Mouse (Mus musculus): Measurements from ENCODE around the gene Chn2. TPM values are rescaled to one million over a fixed set of nuclear protein-coding genes. Genes with fewer than 3 reads are reported as not detected.
A peak's percentile ranks its signal among the peaks of the same experiment; 100 is the strongest.

Gene Chn2
- polyA plus RNA-seq, 1 experiment from 2014 or later, result 7.1 TPM

GRCm38 (mm10) chr6:54158317-54158716, 119.0 kb downstream of the Chn2 start:
- H3K27ac ChIP-seq, result no peak overlapping the region

GRCm38 (mm10) chr6:54160677-54161076, 121.3 kb downstream of the Chn2 start:
- no peak for DNase-seq (ENCODE audit: low spot score)
- 75% methylated on average over 3 of the region's 3 CpGs for WGBS
- no peaks in the 10 kb centered on the region for H3K9me3 ChIP-seq

More at GRCm38 (mm10) chr6:54158317-54158716, 119.0 kb downstream of the Chn2 start:
- Histone ChIP-seq H3K27me3 (ENCODE audit: insufficient read depth, poor library complexity, severe bottlenecking) (no peaks in the 10 kb centered on the region), H3K36me3 (no peaks in the 10 kb centered on the region), H3K4me1 (peaks cover 20% of the 10 kb centered on the region), H3K4me3 (no peak overlapping the region), H3K9me3 (no peaks in the 10 kb centered on the region)
- no peak for DNase-seq (ENCODE audit: low spot score)
- WGBS, result 36% methylated on average over 3 of the region's 3 CpGs

GRCm38 (mm10) chr6:54161246-54161645, 121.9 kb downstream of the Chn2 start:
- no peak overlapping the region for H3K4me3 ChIP-seq
- H3K4me1 ChIP-seq, result peaks cover 20% of the 10 kb centered on the region
- no peak for DNase-seq (ENCODE audit: low spot score)
- H3K36me3 ChIP-seq, result no peaks in the 10 kb centered on the region
- no peak overlapping the region for H3K27ac ChIP-seq
- H3K27me3 ChIP-seq (ENCODE audit: insufficient read depth, poor library complexity, severe bottlenecking), result no peaks in the 10 kb centered on the region
- no peaks in the 10 kb centered on the region for H3K9me3 ChIP-seq
- 86% methylated on average over 3 of the region's 3 CpGs for WGBS

More at GRCm38 (mm10) chr6:54160677-54161076, 121.3 kb downstream of the Chn2 start:
- H3K36me3 ChIP-seq, result no peaks in the 10 kb centered on the region
- H3K27me3 ChIP-seq (ENCODE audit: insufficient read depth, poor library complexity, severe bottlenecking), result no peaks in the 10 kb centered on the region
- peaks cover 20% of the 10 kb centered on the region for H3K4me1 ChIP-seq
- no peak overlapping the region for H3K4me3 ChIP-seq
- H3K27ac ChIP-seq, result no peak overlapping the region

- no peak overlapping the region for H3K4me3 ChIP-seq
- H3K4me1 ChIP-seq, result peaks cover 16% of the 10 kb centered on the region
- H3K36me3 ChIP-seq, result no peaks in the 10 kb centered on the region
- no peak for DNase-seq (ENCODE audit: low spot score)
- H3K27me3 ChIP-seq (ENCODE audit: insufficient read depth, poor library complexity, severe bottlenecking), result no peaks in the 10 kb centered on the region
- 79% methylated on average over 5 of the region's 5 CpGs for WGBS
- no peak overlapping the region for H3K27ac ChIP-seq
- no peaks in the 10 kb centered on the region for H3K9me3 ChIP-seq
Measured at GRCm38 (mm10) chr6:54162321-54162720, 123.0 kb downstream of the Chn2 start.

GRCm38 (mm10) chr6:54162786-54163185, 123.4 kb downstream of the Chn2 start:
- 79% methylated on average over 9 of the region's 9 CpGs for WGBS
- 0 out of 2 replicates have a peak overlapping the region, but pooled peaks have one; percentile 47 for H3K27ac ChIP-seq
- H3K9me3 ChIP-seq, result no peaks in the 10 kb centered on the region
- no peaks in the 10 kb centered on the region for H3K27me3 ChIP-seq (ENCODE audit: insufficient read depth, poor library complexity, severe bottlenecking)
- peaks cover 11% of the 10 kb centered on the region for H3K4me1 ChIP-seq
- H3K4me3 ChIP-seq, result no peak overlapping the region
- H3K36me3 ChIP-seq, result no peaks in the 10 kb centered on the region
- no peak for DNase-seq (ENCODE audit: low spot score)

- Histone ChIP-seq H3K4me3 (no peak overlapping the region), H3K27ac (no peak overlapping the region), H3K9me3 (no peaks in the 10 kb centered on the region), H3K36me3 (no peaks in the 10 kb centered on the region), H3K4me1 (peaks cover 5% of the 10 kb centered on the region), H3K27me3 (ENCODE audit: insufficient read depth, poor library complexity, severe bottlenecking) (no peaks in the 10 kb centered on the region)
- DNase-seq (ENCODE audit: low spot score), result peak; percentile 39
Measured at GRCm38 (mm10) chr6:54163702-54164101, 124.3 kb downstream of the Chn2 start.

- H3K27ac ChIP-seq, result no peak overlapping the region
- no peaks in the 10 kb centered on the region for H3K27me3 ChIP-seq (ENCODE audit: insufficient read depth, poor library complexity, severe bottlenecking)
- DNase-seq (ENCODE audit: low spot score), result peak; percentile 73
- peaks cover 5% of the 10 kb centered on the region for H3K4me1 ChIP-seq
- no peaks in the 10 kb centered on the region for H3K9me3 ChIP-seq
- WGBS, result 27% methylated on average over 4 of the region's 4 CpGs
- no peak overlapping the region for H3K4me3 ChIP-seq
- H3K36me3 ChIP-seq, result no peaks in the 10 kb centered on the region
Measured at GRCm38 (mm10) chr6:54164777-54165176, 125.4 kb downstream of the Chn2 start.

- Histone ChIP-seq H3K36me3 (no peaks in the 10 kb centered on the region), H3K27ac (no peak overlapping the region), H3K4me3 (no peak overlapping the region), H3K9me3 (no peaks in the 10 kb centered on the region), H3K4me1 (peaks cover 5% of the 10 kb centered on the region), H3K27me3 (ENCODE audit: insufficient read depth, poor library complexity, severe bottlenecking) (no peaks in the 10 kb centered on the region)
- DNase-seq (ENCODE audit: low spot score), result peak; percentile 48
- WGBS, result 82% methylated on average over 7 of the region's 7 CpGs
Measured at GRCm38 (mm10) chr6:54165246-54165645, 125.9 kb downstream of the Chn2 start.

- Histone ChIP-seq H3K9me3 (no peaks in the 10 kb centered on the region), H3K27ac (no peak overlapping the region), H3K4me1 (peaks cover 5% of the 10 kb centered on the region), H3K27me3 (ENCODE audit: insufficient read depth, poor library complexity, severe bottlenecking) (no peaks in the 10 kb centered on the region), H3K36me3 (no peaks in the 10 kb centered on the region), H3K4me3 (no peak overlapping the region)
- 82% methylated on average over 4 of the region's 4 CpGs for WGBS
- peak; percentile 62 for DNase-seq (ENCODE audit: low spot score)
Measured at GRCm38 (mm10) chr6:54165863-54166262, 126.5 kb downstream of the Chn2 start.

GRCm38 (mm10) chr6:54166991-54167546, 127.7 kb downstream of the Chn2 start:
- peak; percentile 47 for DNase-seq (ENCODE audit: low spot score)
- H3K4me3 ChIP-seq, result no peak overlapping the region
- no peaks in the 10 kb centered on the region for H3K27me3 ChIP-seq (ENCODE audit: insufficient read depth, poor library complexity, severe bottlenecking)
- WGBS, result 65% methylated on average over 7 of the region's 7 CpGs
- no peaks in the 10 kb centered on the region for H3K36me3 ChIP-seq
- no peak overlapping the region for H3K27ac ChIP-seq
- no peaks in the 10 kb centered on the region for H3K9me3 ChIP-seq
- H3K4me1 ChIP-seq, result peaks cover 5% of the 10 kb centered on the region

GRCm38 (mm10) chr6:54170286-54170894, 131.0 kb downstream of the Chn2 start:
- H3K9me3 ChIP-seq, result no peaks in the 10 kb centered on the region
- 85% methylated on average over 11 of the region's 11 CpGs for WGBS
- H3K27me3 ChIP-seq (ENCODE audit: insufficient read depth, poor library complexity, severe bottlenecking), result no peaks in the 10 kb centered on the region
- no peaks in the 10 kb centered on the region for H3K36me3 ChIP-seq
- no peak for DNase-seq (ENCODE audit: low spot score)
- H3K27ac ChIP-seq, result no peak overlapping the region
- H3K4me1 ChIP-seq, result no peaks in the 10 kb centered on the region
- H3K4me3 ChIP-seq, result no peak overlapping the region

- no peaks in the 10 kb centered on the region for H3K4me1 ChIP-seq
- peak; percentile 61 for DNase-seq (ENCODE audit: low spot score)
- WGBS, result 88% methylated on average over 6 of the region's 6 CpGs
Measured at GRCm38 (mm10) chr6:54171385-54171784, 132.0 kb downstream of the Chn2 start.

GRCm38 (mm10) chr6:54175473-54176215, 136.3 kb downstream of the Chn2 start:
- Histone ChIP-seq H3K27me3 (ENCODE audit: insufficient read depth, poor library complexity, severe bottlenecking) (no peaks in the 10 kb centered on the region; the same call in 1 of the 2 replicates), H3K27ac (no peak overlapping the region), H3K9me3 (no peaks in the 10 kb centered on the region), H3K36me3 (no peaks in the 10 kb centered on the region), H3K4me3 (no peak overlapping the region), H3K4me1 (no peaks in the 10 kb centered on the region)
- peak; percentile 46 for DNase-seq (ENCODE audit: low spot score)
- 78% methylated on average over 8 of the region's 8 CpGs for WGBS

More at GRCm38 (mm10) chr6:54171385-54171784, 132.0 kb downstream of the Chn2 start:
- Histone ChIP-seq H3K27me3 (ENCODE audit: insufficient read depth, poor library complexity, severe bottlenecking) (no peaks in the 10 kb centered on the region), H3K27ac (no peak overlapping the region), H3K36me3 (no peaks in the 10 kb centered on the region), H3K4me3 (no peak overlapping the region), H3K9me3 (no peaks in the 10 kb centered on the region)

All from heart, embryonic 10.5 days (tissue).